ENCODE assay signal across 24 mouse cellular contexts in the genomic region with DNA sequence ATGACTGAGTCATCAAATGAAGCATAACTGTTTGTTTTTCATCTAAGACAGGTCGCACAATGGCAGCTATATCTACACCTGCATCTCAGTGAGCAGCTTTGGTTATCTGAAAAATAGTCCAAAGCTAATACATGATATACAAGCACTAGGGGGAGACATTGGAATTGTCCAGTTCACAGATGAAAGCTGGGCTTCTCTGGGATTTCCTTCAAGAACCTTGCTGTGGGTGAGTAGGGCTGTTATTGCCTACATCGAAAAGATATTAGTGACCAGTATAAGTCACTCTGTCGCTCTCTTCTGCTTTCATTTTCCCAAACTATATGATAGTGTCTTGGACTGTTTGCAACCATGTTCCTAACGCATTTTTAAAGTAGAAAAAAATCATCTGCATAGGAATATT.
DNase-seq lines count a peak whose midpoint lies in the region; ATAC-seq and TF ChIP-seq lines count a peak whose summit lies in the region.
"Had no signal": no experiment of that assay in that cellular context is flagged by ENCODE, and none has a peak within 500 bp of the region (broad histone marks: within the 10 kb centered on the region; RNA-seq: fewer than 3 reads in every experiment).

No protein-coding gene starts in this region.

- DNase-seq in embryo, embryonic 10.5 days (ENCODE audit: low spot score), result peak; percentile 8
- DNase-seq in embryo, embryonic 10 days (ENCODE audit: low spot score), result no peak
- DNase-seq in 3134 (ENCODE audit: extremely low read depth, insufficient read length, low spot score), result peak; percentile 1
- DNase-seq in ES-E14 (ENCODE audit: low read depth, low spot score), result peak; percentile 7
- peak; percentile 7 for DNase-seq in brain, adult 2 months (ENCODE audit: low read depth, low spot score)
- no peak for DNase-seq in forebrain, embryonic 10.5 days (ENCODE audit: extremely low spot score, low spot score)
- no peak for DNase-seq in frontal cortex, adult 2 months (ENCODE audit: extremely low spot score in 1 of 2, low spot score in 1 of 2)
- DNase-seq: adrenal gland, postnatal 14 days; B cell, adult 2 months; cerebellum, adult 9-10 months; kidney, postnatal 4 days; lung, adult 18-20 months; lung, postnatal 10 days; retina, postnatal 1 day; right cerebral cortex, postnatal 25 days; spleen, adult 18-20 months had no signal

- 87% methylated on average over 4 of the region's 4 CpGs for WGBS in forebrain, embryonic 10.5 days

- no peak for ATAC-seq in megakaryocyte progenitor cell, adult 5-6 weeks (replicated peaks; ENCODE audit: poor library complexity)
- ATAC-seq: activated CD4-positive, CD25-positive, alpha-beta regulatory T cell, adult 4 months; forebrain, embryonic 14.5 days; hindbrain, embryonic 16.5 days; intestine, embryonic 16.5 days; liver, embryonic 12.5 days had no signal

- no peaks in the 10 kb centered on the region for H3K36me3 ChIP-seq in ES-E14 (ENCODE audit: control insufficient read depth, insufficient read depth, low read length, poor library complexity, severe bottlenecking)
- H3K36me3 ChIP-seq in forebrain, embryonic 10.5 days (replicated peaks), result no peaks in the 10 kb centered on the region
- H3K36me3 ChIP-seq: liver, embryonic 12.5 days; midbrain, embryonic 12.5 days; neural tube, embryonic 13.5 days had no signal

- in situ Hi-C loops in ES-E14 (cut with MboI; ENCODE audit: low sequenced_read_pairs in 2 of 2, unreplicated experiment in 2 of 2), result no loop called here

- H3K4me1 ChIP-seq in ES-E14 (ENCODE audit: control insufficient read depth in 2 of 2, insufficient read depth in 2 of 2, low read length in 2 of 2, poor library complexity in 1 of 2), result no peaks in the 10 kb centered on the region
- H3K4me1 ChIP-seq in forebrain, embryonic 10.5 days, result no peaks in the 10 kb centered on the region
- H3K4me1 ChIP-seq: liver, embryonic 12.5 days; midbrain, embryonic 12.5 days; neural tube, embryonic 13.5 days had no signal

- no peak overlapping the region for H3K9ac ChIP-seq in ES-E14 (ENCODE audit: insufficient read depth, low read depth, low read length, poor library complexity, severe bottlenecking)
- H3K9ac ChIP-seq: liver, embryonic 12.5 days; midbrain, embryonic 12.5 days; neural tube, embryonic 13.5 days had no signal

- no peak overlapping the region for H3K4me3 ChIP-seq in ES-E14 (ENCODE audit: insufficient read depth in 1 of 2, low read depth in 1 of 2, low read length in 2 of 2, poor library complexity in 1 of 2, severe bottlenecking in 1 of 2)
- H3K4me3 ChIP-seq in forebrain, embryonic 10.5 days, result no peak overlapping the region
- H3K4me3 ChIP-seq: liver, embryonic 12.5 days; midbrain, embryonic 12.5 days; neural tube, embryonic 13.5 days had no signal

- H3K27ac ChIP-seq in ES-E14 (ENCODE audit: insufficient read depth, low read depth, low read length, poor library complexity, severe bottlenecking), result no peak overlapping the region
- no peak overlapping the region for H3K27ac ChIP-seq in forebrain, embryonic 10.5 days
- H3K27ac ChIP-seq: liver, embryonic 12.5 days; midbrain, embryonic 12.5 days; neural tube, embryonic 13.5 days had no signal

- no peaks in the 10 kb centered on the region for H3K9me3 ChIP-seq in ES-E14 (ENCODE audit: control insufficient read depth, insufficient read depth, low read depth, low read length)
- no peaks in the 10 kb centered on the region for H3K9me3 ChIP-seq in forebrain, embryonic 10.5 days
- H3K9me3 ChIP-seq: liver, embryonic 12.5 days; midbrain, embryonic 12.5 days; neural tube, embryonic 13.5 days had no signal

- H3K27me3 ChIP-seq in forebrain, embryonic 10.5 days (ENCODE audit: poor library complexity, severe bottlenecking), result no peaks in the 10 kb centered on the region
- H3K27me3 ChIP-seq: liver, embryonic 12.5 days; midbrain, embryonic 12.5 days; neural tube, embryonic 13.5 days had no signal

TF ChIP-seq in ES-E14, 5 proteins besides CTCF, POLR2A, EP300 and RAD21:
- TF ChIP-seq MAFK (IDR thresholded peaks at IDR 0.05; ENCODE audit: insufficient read depth, low read depth, low read length) (no peak), ZNF384 (IDR thresholded peaks at IDR 0.05; ENCODE audit: low read depth, low read length) (no peak), HCFC1 (IDR thresholded peaks at IDR 0.05; ENCODE audit: borderline replicate concordance, insufficient read depth, low read length) (no peak), ZC3H11A (IDR thresholded peaks at IDR 0.05; ENCODE audit: borderline replicate concordance, low read depth, low read length) (no peak), CHD2 (IDR thresholded peaks at IDR 0.05; ENCODE audit: low read depth, low read length) (no peak)

Comparison
In these comparisons a context has a peak if more than half of its experiments do, and no peak if none do; other contexts are left out.
1. DNase-seq: peak in embryo, embryonic 10.5 days (single experiment), 3134 (single experiment), ES-E14 (single experiment) and brain, adult 2 months (single experiment); none in embryo, embryonic 10 days (single experiment), forebrain, embryonic 10.5 days (single experiment) and frontal cortex, adult 2 months (0 of 2).